In genomic region chr7:16221582-16222272, GRCm38 (mm10) we compare ENCODE assay signal across 8 mouse cellular contexts. TPM values are rescaled to one million over a fixed set of nuclear protein-coding genes. Genes with fewer than 3 reads are reported as not detected.
DNase-seq lines count a peak whose midpoint lies in the region; ATAC-seq and TF ChIP-seq lines count a peak whose summit lies in the region.

TSS of gene Dhx34 (minus strand) at chr7:16222037.

- peak within 1 kb of the TSS; percentile 70 for H3K27ac ChIP-seq in forebrain, embryonic 16.5 days (ENCODE audit: low read length)
- H3K27ac ChIP-seq in layer of hippocampus, adult 2 months, result peak within 1 kb of the TSS; percentile 89
- H3K27ac ChIP-seq in lung, embryonic 14.5 days (ENCODE audit: low read depth), result peak within 1 kb of the TSS; percentile 84
- H3K27ac ChIP-seq in olfactory bulb, adult 2 months (ENCODE audit: insufficient read depth, low read depth, low read length), result peak within 1 kb of the TSS; percentile 52
- H3K27ac ChIP-seq in thymus, adult 2 months (ENCODE audit: control insufficient read depth, insufficient read depth, low read length), result peak within 1 kb of the TSS; percentile 82

- H3K27me3 ChIP-seq in G1E (ENCODE audit: insufficient read depth, low read length), result peaks cover 5% of the 10 kb centered on the region
- H3K27me3 ChIP-seq in forebrain, embryonic 16.5 days (replicated peaks; ENCODE audit: control insufficient read depth, insufficient read depth, low read length), result no peaks in the 10 kb centered on the region
- no peaks in the 10 kb centered on the region for H3K27me3 ChIP-seq in lung, embryonic 14.5 days (ENCODE audit: insufficient read depth, low read length)
- H3K27me3 ChIP-seq in thymus, adult 2 months (ENCODE audit: control insufficient read depth, insufficient read depth, low read length), result no peaks in the 10 kb centered on the region

- peak; percentile 75 for TF ChIP-seq POLR2A in olfactory bulb, adult 2 months (IDR thresholded peaks at IDR 0.05; ENCODE audit: insufficient read depth, low read depth, low read length)
- peak; percentile 85 for TF ChIP-seq POLR2A in thymus, adult 2 months (IDR thresholded peaks at IDR 0.05; ENCODE audit: control insufficient read depth, extremely low read depth, insufficient read depth, low read length, poor library complexity)

- H3K4me2 ChIP-seq in forebrain, embryonic 16.5 days (ENCODE audit: low read length), result peak within 1 kb of the TSS; percentile 86
- H3K4me2 ChIP-seq in lung, embryonic 14.5 days, result peak within 1 kb of the TSS; percentile 84

- WGBS in forebrain, embryonic 16.5 days, result under 1% methylated on average over 34 of the region's 34 CpGs
- WGBS in lung, embryonic 14.5 days, result 1% methylated on average over 34 of the region's 34 CpGs
- under 1% methylated on average over 34 of the region's 34 CpGs for WGBS in olfactory bulb, adult 2 months
- under 1% methylated on average over 34 of the region's 34 CpGs for WGBS in thymus, adult 2 months

- no peaks in the 10 kb centered on the region for H3K9me3 ChIP-seq in G1E (replicated peaks)
- H3K9me3 ChIP-seq in forebrain, embryonic 16.5 days (ENCODE audit: control insufficient read depth, low read length), result no peaks in the 10 kb centered on the region
- no peaks in the 10 kb centered on the region for H3K9me3 ChIP-seq in lung, embryonic 14.5 days (ENCODE audit: low read depth, low read length)

- peaks cover 31% of the 10 kb centered on the region for H3K36me3 ChIP-seq in G1E (replicated peaks)
- peaks cover 3% of the 10 kb centered on the region; the same call in 1 of the 2 replicates for H3K36me3 ChIP-seq in forebrain, embryonic 16.5 days (ENCODE audit: control insufficient read depth, insufficient read depth)
- H3K36me3 ChIP-seq in lung, embryonic 14.5 days (ENCODE audit: insufficient read depth), result peaks cover 15% of the 10 kb centered on the region
- no peaks in the 10 kb centered on the region for H3K36me3 ChIP-seq in thymus, adult 2 months (ENCODE audit: control insufficient read depth, insufficient read depth, low read length)

- intact Hi-C loops in heart, postnatal 36 days (cut with DNase I), result loop anchor here (5.0 kb wide), 1 partner anchor 41 kb away; no protein-coding TSS in a partner anchor

- peak within 1 kb of the TSS; percentile 72 for H3K4me3 ChIP-seq in G1E (ENCODE audit: low read depth, low read length)
- H3K4me3 ChIP-seq in forebrain, embryonic 16.5 days (replicated peaks; ENCODE audit: low read length), result peak within 1 kb of the TSS; percentile 61
- H3K4me3 ChIP-seq in layer of hippocampus, adult 2 months, result peak within 1 kb of the TSS; percentile 78
- peak within 1 kb of the TSS; percentile 71 for H3K4me3 ChIP-seq in lung, embryonic 14.5 days (ENCODE audit: low read depth, low read length)
- H3K4me3 ChIP-seq in olfactory bulb, adult 2 months (ENCODE audit: insufficient read depth, low read depth, low read length), result peak within 1 kb of the TSS; percentile 71
- H3K4me3 ChIP-seq in thymus, adult 2 months (ENCODE audit: control insufficient read depth, insufficient read depth, low read length), result peak within 1 kb of the TSS; percentile 79

- H3K9ac ChIP-seq in forebrain, embryonic 16.5 days (replicated peaks; ENCODE audit: low read depth, low read length), result peak within 1 kb of the TSS; percentile 75
- peak within 1 kb of the TSS; percentile 85 for H3K9ac ChIP-seq in lung, embryonic 14.5 days

- H3K4me1 ChIP-seq in G1E (ENCODE audit: insufficient read depth, low read depth, low read length), result peaks cover 12% of the 10 kb centered on the region
- H3K4me1 ChIP-seq in forebrain, embryonic 16.5 days (replicated peaks; ENCODE audit: control insufficient read depth, insufficient read depth, low read length), result peaks cover 13% of the 10 kb centered on the region
- H3K4me1 ChIP-seq in lung, embryonic 14.5 days (ENCODE audit: insufficient read depth), result no peaks in the 10 kb centered on the region
- no peaks in the 10 kb centered on the region for H3K4me1 ChIP-seq in olfactory bulb, adult 2 months (ENCODE audit: control insufficient read depth, insufficient read depth, low read length)
- H3K4me1 ChIP-seq in thymus, adult 2 months (replicated peaks; ENCODE audit: control insufficient read depth, insufficient read depth, low read length), result peaks cover 5% of the 10 kb centered on the region

- peak; percentile 98 for DNase-seq in G1E (ENCODE audit: low spot score)
- peak; percentile 95 to 99 for DNase-seq in cerebellum, adult 18-20 months
- peak; percentile 96 to 97 for DNase-seq in heart, postnatal 36 days
- peak; percentile 95 to 96 for DNase-seq in layer of hippocampus, adult 2 months (ENCODE audit: low spot score in 2 of 2)
- DNase-seq in lung, embryonic 14.5 days, result peak; percentile 99
- peak; percentile 94 for DNase-seq in thymus, adult 2 months

- ATAC-seq in G1E (ENCODE audit: extremely low read depth, insufficient number of reproducible peaks, low FRiP score, poor library complexity, severe bottlenecking), result peak; percentile 93
- ATAC-seq in forebrain, embryonic 16.5 days, result peak; percentile 95
- peak; percentile 98 for ATAC-seq in lung, embryonic 14.5 days (ENCODE audit: insufficient read depth)

- no peak for TF ChIP-seq CTCF in G1E (IDR thresholded peaks at IDR 0.05; ENCODE audit: low read depth, low read length)
- peak; percentile 64 for TF ChIP-seq CTCF in layer of hippocampus, adult 2 months (conservative IDR thresholded peaks at IDR 0.05)
- TF ChIP-seq CTCF in lung, embryonic 14.5 days (IDR thresholded peaks at IDR 0.05; ENCODE audit: low read depth), result peak; percentile 53
- TF ChIP-seq CTCF in olfactory bulb, adult 2 months (IDR thresholded peaks at IDR 0.05; ENCODE audit: insufficient read depth, low read depth, low read length), result no peak
- TF ChIP-seq CTCF in thymus, adult 2 months (IDR thresholded peaks at IDR 0.05; ENCODE audit: borderline replicate concordance, control insufficient read depth, extremely low read depth, insufficient read depth, low read length, poor library complexity), result peak; percentile 86

RNA-seq across cellular contexts. Expression of gene Dhx34, which starts in this region (rescaled TPM):
- total RNA-seq in G1E (2014; fragmentation: Nextera tagmentation) (9.6 and 10.7 TPM in 2 replicates), G1E (2017) (6.9 and 8.8 TPM in 2 replicates)
- polyA plus RNA-seq in G1E (2012), result 25.1 and 26.6 TPM in 2 replicates
- 13.9 and 15.5 TPM in 2 replicates for polyA plus RNA-seq in forebrain, embryonic 16.5 days (2015; fragmentation: Nextera tagmentation; extraction: Ambion mirVana)
- 1 to 10 TPM; 7.9 to 8.7 TPM for total RNA-seq in heart, postnatal 36 days (2021)
- total RNA-seq in layer of hippocampus, adult 2 months (2021), result 10 to 100 TPM; 12.3 to 12.4 TPM
- polyA plus RNA-seq in lung, embryonic 14.5 days (2014; fragmentation: Nextera tagmentation; extraction: Ambion mirVana), result 11.2 and 13.8 TPM in 2 replicates
- polyA plus RNA-seq in olfactory bulb, adult 2 months (2012; ENCODE audit: insufficient read depth, insufficient read length, low replicate concordance, missing spikeins), result not detected in 2 replicates
- 72.3 and 86.9 TPM in 2 replicates for polyA plus RNA-seq in thymus, adult 2 months (2012; rRNA removed)

Comparison
In these comparisons a context has a peak if more than half of its experiments do, and no peak if none do; other contexts are left out.
1. Peak in every context shown above with its lines: DNase-seq, ATAC-seq, H3K4me3 ChIP-seq and H3K27ac ChIP-seq.
2. RNA of gene Dhx34 (polyA plus RNA-seq): 72.3 to 86.9 TPM in thymus, adult 2 months, 25.1 to 26.6 TPM in G1E, 13.9 to 15.5 TPM in forebrain, embryonic 16.5 days and 11.2 to 13.8 TPM in lung, embryonic 14.5 days; not detected in olfactory bulb, adult 2 months; every median in the first group is over 10 times any median in the second.
3. CTCF ChIP-seq: peak in layer of hippocampus, adult 2 months (single experiment), lung, embryonic 14.5 days (single experiment) and thymus, adult 2 months (single experiment); none in G1E (single experiment) and olfactory bulb, adult 2 months (single experiment).